ENCODE assay signal across 8 mouse cellular contexts in genomic region chr13:118403544-118403943, GRCm38 (mm10). TPM values are rescaled to one million over a fixed set of nuclear protein-coding genes. Genes with fewer than 3 reads are reported as not detected.
DNase-seq lines count a peak whose midpoint lies in the region; ATAC-seq and TF ChIP-seq lines count a peak whose summit lies in the region.

No protein-coding gene starts in this region.

- no peak for TF ChIP-seq POLR2A in brain, embryonic 14.5 days (IDR thresholded peaks at IDR 0.05; ENCODE audit: borderline replicate concordance, extremely low read depth, insufficient read depth, insufficient read length, poor library complexity, severe bottlenecking)

- H3K27ac ChIP-seq in intestine, postnatal 0 days (ENCODE audit: low read depth, low read length) = no peak overlapping the region
- H3K27ac ChIP-seq in intestine, embryonic 15.5 days = no peak overlapping the region

- ATAC-seq in intestine, postnatal 0 days = no peak
- no peak for ATAC-seq in intestine, embryonic 15.5 days
- no peak for ATAC-seq in inflammation-experienced regulatory T-cells, adult 6 months

- H3K4me1 ChIP-seq in intestine, postnatal 0 days (replicated peaks; ENCODE audit: control insufficient read depth, insufficient read depth, low read length) = no peaks in the 10 kb centered on the region
- no peaks in the 10 kb centered on the region for H3K4me1 ChIP-seq in intestine, embryonic 15.5 days (replicated peaks)
- no peaks in the 10 kb centered on the region for H3K4me1 ChIP-seq in E14TG2a.4 (replicated peaks; ENCODE audit: low read depth, low read length)

- TF ChIP-seq CTCF in intestine, postnatal 0 days (IDR thresholded peaks at IDR 0.05; ENCODE audit: low read depth) = peak; percentile 75
- peak; percentile 27 for TF ChIP-seq CTCF in E14TG2a.4 (conservative IDR thresholded peaks at IDR 0.05; ENCODE audit: low read length)
- peak; percentile 45 for TF ChIP-seq CTCF in brain, embryonic 14.5 days (IDR thresholded peaks at IDR 0.05; ENCODE audit: borderline replicate concordance, extremely low read depth, insufficient read depth, insufficient read length)

- peak; percentile 88 for DNase-seq in brain, embryonic 14.5 days (ENCODE audit: low read depth)
- peak; percentile 5 for DNase-seq in lung, postnatal 10 days
- DNase-seq in right cerebral cortex, postnatal 4 days = no peak
- DNase-seq in heart, postnatal 4 days = no peak

- H3K36me3 ChIP-seq in intestine, postnatal 0 days (ENCODE audit: control insufficient read depth, insufficient read depth) = no peaks in the 10 kb centered on the region
- H3K36me3 ChIP-seq in intestine, embryonic 15.5 days = no peaks in the 10 kb centered on the region
- H3K36me3 ChIP-seq in E14TG2a.4 (ENCODE audit: insufficient read depth, low read length) = no peaks in the 10 kb centered on the region

- no peak overlapping the region for H3K4me2 ChIP-seq in intestine, postnatal 0 days (replicated peaks; ENCODE audit: low read depth)
- no peak overlapping the region for H3K4me2 ChIP-seq in intestine, embryonic 15.5 days (replicated peaks)

- no peak overlapping the region for H3K4me3 ChIP-seq in intestine, postnatal 0 days (ENCODE audit: low read depth, low read length)
- H3K4me3 ChIP-seq in intestine, embryonic 15.5 days (replicated peaks) = no peak overlapping the region
- no peak overlapping the region for H3K4me3 ChIP-seq in E14TG2a.4 (replicated peaks; ENCODE audit: low read length)

- no peaks in the 10 kb centered on the region for H3K9me3 ChIP-seq in intestine, postnatal 0 days (ENCODE audit: control insufficient read depth)
- H3K9me3 ChIP-seq in intestine, embryonic 15.5 days = no peaks in the 10 kb centered on the region
- H3K9me3 ChIP-seq in E14TG2a.4 (ENCODE audit: low read length) = no peaks in the 10 kb centered on the region

- H3K27me3 ChIP-seq in intestine, postnatal 0 days (replicated peaks; ENCODE audit: control insufficient read depth, insufficient read depth, low read length) = no peaks in the 10 kb centered on the region
- no peaks in the 10 kb centered on the region for H3K27me3 ChIP-seq in intestine, embryonic 15.5 days (replicated peaks)
- H3K27me3 ChIP-seq in E14TG2a.4 (ENCODE audit: insufficient read depth, low read length) = no peaks in the 10 kb centered on the region

- no peak overlapping the region for H3K9ac ChIP-seq in intestine, postnatal 0 days (ENCODE audit: low read depth, low read length)
- no peak overlapping the region for H3K9ac ChIP-seq in intestine, embryonic 15.5 days

RNA-seq across cellular contexts. Expression of gene Mrps30, which starts 16.5 kb away (rescaled TPM):
- 20.2 and 21.4 TPM in 2 replicates for polyA plus RNA-seq in intestine, postnatal 0 days (2015; fragmentation: Nextera tagmentation; extraction: Ambion mirVana)
- polyA plus RNA-seq in intestine, embryonic 15.5 days (2015; fragmentation: Nextera tagmentation; extraction: Ambion mirVana) = 34.5 and 36.6 TPM in 2 replicates
- polyA plus RNA-seq in brain, embryonic 14.5 days (2012; rRNA removed) = 18.6 and 19.9 TPM in 2 replicates
- 1 to 10 TPM; 1.9 to 3.1 (median 2.4) TPM for polyA plus RNA-seq in inflammation-experienced regulatory T-cells, adult 6 months (2017; shearing (Covaris generic))
- 10 to 100 TPM; 24.1 to 24.9 TPM for total RNA-seq in heart, postnatal 4 days (2021)

RNA-seq across cellular contexts. Expression of gene B430218F22Rik, which starts 17.1 kb away (rescaled TPM):
- polyA plus RNA-seq in intestine, postnatal 0 days (2015; fragmentation: Nextera tagmentation; extraction: Ambion mirVana) = 0.63 and 0.93 TPM in 2 replicates
- 0.58 and 0.70 TPM in 2 replicates for polyA plus RNA-seq in intestine, embryonic 15.5 days (2015; fragmentation: Nextera tagmentation; extraction: Ambion mirVana)
- polyA plus RNA-seq in brain, embryonic 14.5 days (2012; rRNA removed) = 0.45 and 0.52 TPM in 2 replicates
- under 1 TPM in 2 of 3 experiments, not detected in 1; 0.29 to 0.40 TPM for polyA plus RNA-seq in inflammation-experienced regulatory T-cells, adult 6 months (2017; shearing (Covaris generic))
- under 1 TPM in 1 of 2 experiments, not detected in 1; 0.48 TPM for total RNA-seq in heart, postnatal 4 days (2021)

Comparison
In these comparisons a context has a peak if more than half of its experiments do, and no peak if none do; other contexts are left out.
1. DNase-seq: peak in brain, embryonic 14.5 days (single experiment) and lung, postnatal 10 days (single experiment); none in right cerebral cortex, postnatal 4 days (single experiment) and heart, postnatal 4 days (single experiment).
2. Peak in every context shown above with its lines, with median percentiles within 50 percentile points of each other: CTCF ChIP-seq.